Mouse (Mus musculus): Measurements from ENCODE around the gene Gm39566.
"Not testable (repeated sequence)": the region's sequence is repeated elsewhere in the genome, so short reads cannot be mapped to it uniquely, and the experiment has no call there.

The Gm39566 gene

DNA sequence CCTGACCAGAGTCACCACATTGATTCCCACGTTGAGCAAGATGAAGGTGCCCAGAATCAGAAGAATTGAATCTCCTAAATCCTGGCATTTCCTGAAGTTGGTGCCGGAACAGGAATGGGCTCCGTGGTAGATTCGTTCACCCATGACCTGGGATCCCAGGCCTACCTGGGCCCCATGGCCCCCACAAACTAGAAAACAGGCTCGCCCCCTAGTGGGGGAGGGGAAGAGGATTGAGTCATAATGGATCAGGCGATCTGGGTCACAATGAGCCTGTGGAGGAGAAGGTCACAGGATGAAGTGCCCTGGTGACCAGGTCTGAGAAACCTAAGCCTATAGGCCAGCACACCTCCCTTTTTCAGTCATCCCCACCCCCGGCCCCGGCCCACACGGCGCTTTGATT lies at the start of gene Gm39566:
Gene Gm39566 (minus strand): TSS at position 144 of the 400 bp plus-strand sequence.
- DNase-seq, result no peak

GRCm38 (mm10) chr11:69864138-69864860 lies 49.2 kb upstream of the Gm39566 start:
- DNase-seq, result no peak

DNA sequence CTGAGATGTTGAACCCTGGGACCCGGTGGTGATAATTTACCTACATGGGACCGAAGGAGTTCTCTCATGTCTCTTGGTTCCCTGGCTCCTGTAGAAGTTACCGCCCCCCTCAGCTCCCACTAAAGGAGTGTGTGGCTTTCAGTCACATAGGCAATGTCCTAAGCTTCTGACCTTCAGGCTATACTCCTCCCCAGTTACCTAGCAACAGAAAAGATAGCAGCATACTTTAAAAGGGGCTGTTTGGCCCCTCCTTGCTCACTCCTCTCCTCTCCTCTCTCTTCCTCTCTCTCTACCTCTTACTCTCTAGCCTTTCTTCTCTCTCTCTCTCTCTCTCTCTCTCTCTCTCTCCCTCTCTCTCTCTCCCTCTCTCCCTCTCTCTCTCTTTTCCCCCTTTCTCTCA lies 48.6 kb upstream of the Gm39566 start:
- DNase-seq, result not testable (repeated sequence)

DNA sequence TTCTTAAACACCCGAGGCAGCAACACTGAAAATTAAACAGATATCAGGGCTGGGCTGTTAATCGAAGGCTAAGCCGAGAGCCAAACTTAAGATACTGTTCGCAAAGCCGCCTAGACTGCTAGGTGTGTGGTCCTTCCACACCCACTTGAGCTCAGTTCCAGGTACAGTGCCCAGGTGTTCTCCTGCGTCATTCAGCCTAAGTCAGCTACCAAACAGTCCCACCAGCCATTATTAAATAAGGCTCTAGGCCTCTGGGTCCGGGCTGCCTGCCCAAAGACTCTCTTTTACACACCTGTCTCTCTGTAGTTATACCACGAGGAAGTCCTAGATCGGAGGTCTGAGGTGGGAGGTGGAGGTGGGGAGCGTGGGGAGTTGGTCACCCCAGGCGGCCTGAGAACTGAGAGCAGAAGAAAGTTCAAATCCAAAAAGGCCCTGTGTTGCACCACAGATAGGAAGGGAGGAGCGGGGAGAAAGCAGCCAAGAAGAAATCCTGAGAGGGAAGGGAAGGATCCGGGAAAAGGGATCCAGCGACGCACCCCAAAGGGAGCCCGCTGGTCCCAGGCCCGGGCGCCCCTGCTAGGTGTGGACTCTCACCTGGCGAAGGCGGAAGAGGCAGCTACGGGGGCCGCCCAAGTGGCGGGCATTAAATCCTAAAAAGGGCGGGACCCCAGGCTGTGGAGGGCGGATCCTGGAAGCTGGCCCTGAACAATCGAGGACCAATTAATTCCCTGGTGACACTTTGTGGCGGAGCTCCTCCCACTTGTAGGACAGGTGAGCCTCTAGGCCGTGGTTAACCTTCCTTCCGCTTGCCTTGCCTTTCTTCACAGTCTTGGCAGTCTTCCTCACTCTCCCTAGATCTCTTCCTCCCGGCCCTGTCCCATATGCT lies 43.3 kb upstream of the Gm39566 start, which contains the start of gene Tnk1:
Gene Tnk1 (minus strand): TSS at position 618 of the 886 bp plus-strand sequence.
- DNase-seq, result no peak

- DNase-seq, result peak; percentile 56
Observed at GRCm38 (mm10) chr11:69855347-69855746, 40.2 kb upstream of the Gm39566 start.

DNA sequence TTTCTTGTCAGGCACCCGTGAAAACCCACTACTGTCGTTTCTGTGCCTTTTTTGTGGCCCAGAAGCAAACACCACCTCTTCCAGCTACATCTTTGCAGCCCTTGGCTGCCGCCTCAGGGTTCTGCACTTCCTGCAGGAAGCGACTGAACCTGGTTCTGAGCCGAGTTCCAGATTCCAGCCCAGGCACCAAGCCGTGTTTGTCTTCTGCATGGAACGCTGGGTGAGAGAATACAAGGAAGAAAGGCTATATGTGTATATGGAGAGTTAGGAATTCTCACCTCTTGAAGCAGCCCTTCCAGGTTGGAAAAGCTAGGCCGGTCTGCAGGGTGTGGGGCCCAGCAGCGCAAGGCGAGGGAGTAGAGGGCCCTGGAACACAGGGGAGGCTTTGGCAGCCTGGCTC lies 39.6 kb upstream of the Gm39566 start:
- no peak for DNase-seq

DNA sequence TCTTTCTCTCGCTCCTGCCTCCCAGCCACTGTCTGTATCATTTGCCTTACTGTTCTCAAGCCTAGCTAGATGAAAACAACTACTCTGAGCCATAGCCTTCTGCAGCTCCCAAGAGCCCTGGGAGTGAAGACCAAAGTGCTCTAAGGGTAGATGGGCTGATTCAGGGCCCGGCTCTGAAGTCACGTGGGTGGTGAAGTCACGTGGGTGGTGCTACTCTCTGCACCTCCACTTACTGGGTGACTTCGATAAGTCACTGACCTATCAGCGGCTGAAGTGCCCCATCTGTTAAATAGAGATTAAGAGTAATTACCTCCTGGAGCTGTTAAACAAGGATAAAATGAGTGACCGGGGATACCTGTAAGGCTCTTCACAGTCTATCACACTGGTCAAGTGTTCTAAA lies 38.9 kb upstream of the Gm39566 start:
- no peak for DNase-seq

- no peak for DNase-seq
Observed at GRCm38 (mm10) chr11:69850754-69851153, 35.7 kb upstream of the Gm39566 start.

DNA sequence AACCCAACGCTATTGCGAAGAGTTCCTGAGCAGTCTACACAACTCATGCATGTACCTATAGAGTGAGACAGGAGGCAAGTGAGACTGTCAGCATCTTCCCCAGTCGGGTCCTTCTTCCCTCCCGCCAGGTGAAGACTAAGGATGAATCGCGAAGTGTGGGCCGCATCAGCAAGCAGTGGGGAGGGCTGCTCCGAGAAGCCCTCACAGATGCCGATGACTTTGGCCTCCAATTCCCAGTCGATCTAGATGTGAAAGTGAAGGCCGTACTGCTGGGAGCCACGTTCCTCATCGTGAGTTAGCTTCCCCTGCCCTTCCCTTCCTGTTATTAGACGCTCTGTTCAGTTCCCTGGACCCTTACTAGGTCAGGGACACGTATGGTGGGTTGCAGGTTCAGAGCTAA lies 34.8 kb upstream of the Gm39566 start:
- DNase-seq, result peak; percentile 28

GRCm38 (mm10) chr11:69849128-69849527 lies 34.0 kb upstream of the Gm39566 start:
- DNase-seq, result peak; percentile 26

DNA sequence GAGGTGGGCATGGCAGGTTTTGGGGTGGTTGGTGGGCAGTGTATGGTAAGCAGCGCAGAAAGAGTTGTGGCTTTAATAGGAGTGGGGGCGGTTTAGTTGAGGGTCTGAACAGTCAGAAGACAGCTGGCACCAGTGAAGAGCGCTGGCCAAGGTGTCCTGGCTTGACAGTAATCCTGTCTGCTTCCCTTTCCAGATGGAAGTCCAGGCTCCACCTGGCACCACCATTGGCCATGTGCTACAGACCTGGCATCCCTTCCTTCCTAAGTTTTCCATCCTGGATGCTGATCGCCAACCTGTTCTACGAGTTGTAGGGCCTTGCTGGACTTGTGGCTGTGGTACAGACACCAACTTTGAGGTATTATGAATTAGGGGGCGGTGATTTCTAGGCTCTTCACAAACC lies 32.9 kb upstream of the Gm39566 start:
- peak; percentile 86 for DNase-seq

DNA sequence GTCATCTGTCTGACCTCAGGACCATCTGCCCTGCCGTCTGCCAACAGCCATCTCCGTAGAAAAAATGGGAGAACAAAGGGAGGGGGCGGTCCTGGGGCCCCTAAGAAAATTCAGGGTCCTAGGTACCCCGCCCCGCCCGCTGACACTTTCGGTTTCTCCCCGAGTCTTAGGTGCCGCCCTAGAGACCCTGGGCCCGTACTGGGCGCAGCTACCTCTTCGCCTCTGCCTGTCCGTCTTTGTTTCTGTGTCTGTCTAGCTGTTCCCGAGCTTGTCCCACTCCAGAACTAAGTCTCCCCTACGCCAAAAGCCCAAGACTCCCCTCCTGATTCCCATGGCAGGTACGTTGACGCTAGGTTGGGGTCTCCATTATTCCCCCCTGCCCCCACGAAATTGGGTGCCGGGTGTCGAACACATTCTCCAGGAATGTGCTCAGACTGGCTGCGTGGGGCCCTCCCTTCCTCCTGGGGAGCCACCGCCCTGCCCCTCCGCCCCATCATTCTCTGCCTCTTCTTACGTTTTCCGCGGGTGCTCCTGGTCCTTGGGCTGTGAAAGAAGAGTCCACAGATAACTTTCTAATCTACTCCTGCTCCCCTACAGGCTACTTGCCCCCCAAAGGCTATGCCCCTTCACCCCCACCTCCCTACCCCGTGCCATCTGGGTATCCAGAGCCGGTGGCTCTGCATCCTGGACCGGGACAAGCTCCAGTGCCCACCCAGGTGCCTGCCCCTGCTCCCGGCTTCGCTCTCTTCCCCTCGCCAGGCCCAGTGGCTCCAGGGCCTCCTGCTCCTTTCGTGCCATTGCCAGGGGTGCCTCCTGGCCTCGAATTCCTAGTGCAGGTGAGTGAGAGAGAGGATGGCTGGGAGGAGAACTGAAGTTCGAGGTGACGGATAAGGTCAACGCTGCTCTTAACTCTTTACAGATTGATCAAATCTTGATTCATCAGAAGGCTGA lies 31.9 kb upstream of the Gm39566 start:
- peak; percentile 57 for DNase-seq

DNA sequence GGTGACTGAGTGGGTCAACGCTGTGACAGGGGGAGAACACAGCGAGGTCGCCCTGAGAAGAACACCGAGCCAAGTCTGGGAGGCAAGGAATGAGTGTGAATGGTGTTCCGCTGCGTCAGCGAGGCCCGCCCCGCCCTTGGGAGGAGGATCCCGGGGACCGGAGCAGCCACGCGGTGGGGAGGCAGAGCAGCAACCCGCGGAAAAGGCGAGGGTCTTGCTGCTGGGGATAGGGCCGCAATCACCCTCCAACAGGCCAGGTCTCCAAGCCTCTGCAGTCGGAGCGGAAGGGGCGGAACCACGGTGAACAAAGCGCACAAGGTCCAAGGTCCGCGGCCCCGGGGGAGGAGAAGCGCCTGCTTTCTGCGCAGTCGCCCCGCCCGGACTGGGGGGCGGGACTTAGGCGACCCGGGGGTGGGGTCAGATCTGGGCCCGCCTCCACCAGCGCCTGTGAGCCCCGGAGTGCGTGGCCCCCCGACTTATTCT lies 31.1 kb upstream of the Gm39566 start, which contains the start of gene Plscr3:
Gene Plscr3 (plus strand): TSS at position 179 of the 483 bp plus-strand sequence.
- peak; percentile 92 for DNase-seq

DNA sequence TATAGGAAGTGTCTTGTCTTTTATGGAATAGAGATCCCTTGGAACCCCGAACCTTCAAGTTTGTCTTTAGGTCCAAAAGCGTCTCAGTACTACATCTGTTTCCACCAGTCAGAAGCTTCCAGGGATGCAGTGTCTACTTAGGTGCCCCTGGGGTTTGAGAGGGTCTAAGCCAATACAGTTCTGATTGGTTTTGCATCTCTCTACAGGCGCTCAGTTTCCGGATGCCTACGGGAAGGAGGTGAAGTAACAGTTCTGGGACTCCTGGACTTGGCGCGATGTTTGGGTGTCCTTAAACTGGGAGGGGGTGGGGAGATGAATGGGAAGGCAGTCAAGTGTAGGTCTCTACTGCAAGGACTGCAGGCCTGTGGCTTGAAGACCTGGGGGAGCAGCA lies 23.6 kb upstream of the Gm39566 start:
- no peak for DNase-seq

- DNase-seq, result peak; percentile 99
Observed at GRCm38 (mm10) chr11:69837952-69838713, 23.0 kb upstream of the Gm39566 start, which contains the start of gene Tmem256. Tmem256 (plus strand) TSS chr11:69838514.

DNA sequence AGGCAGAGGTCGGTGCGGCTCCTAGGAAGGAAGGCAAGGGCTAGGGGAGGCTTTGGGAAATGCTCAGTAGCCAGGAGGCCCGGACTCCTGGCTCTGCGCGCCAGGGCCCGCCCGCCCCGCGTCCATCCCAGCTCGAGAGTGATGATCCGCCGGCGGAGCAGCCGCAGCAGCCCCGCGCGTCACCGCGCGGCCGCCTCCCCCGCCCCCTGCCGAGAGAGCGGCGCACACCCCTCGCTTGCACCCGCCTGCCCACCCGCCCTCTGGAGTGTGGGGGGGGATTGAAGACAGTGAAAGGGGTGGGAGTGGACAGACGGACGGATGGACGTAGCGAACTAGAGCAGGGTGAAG lies 22.5 kb upstream of the Gm39566 start, which contains the start of gene Nlgn2:
Gene Nlgn2 (minus strand): TSS at position 181 of the 348 bp plus-strand sequence.
- DNase-seq, result no peak

DNA sequence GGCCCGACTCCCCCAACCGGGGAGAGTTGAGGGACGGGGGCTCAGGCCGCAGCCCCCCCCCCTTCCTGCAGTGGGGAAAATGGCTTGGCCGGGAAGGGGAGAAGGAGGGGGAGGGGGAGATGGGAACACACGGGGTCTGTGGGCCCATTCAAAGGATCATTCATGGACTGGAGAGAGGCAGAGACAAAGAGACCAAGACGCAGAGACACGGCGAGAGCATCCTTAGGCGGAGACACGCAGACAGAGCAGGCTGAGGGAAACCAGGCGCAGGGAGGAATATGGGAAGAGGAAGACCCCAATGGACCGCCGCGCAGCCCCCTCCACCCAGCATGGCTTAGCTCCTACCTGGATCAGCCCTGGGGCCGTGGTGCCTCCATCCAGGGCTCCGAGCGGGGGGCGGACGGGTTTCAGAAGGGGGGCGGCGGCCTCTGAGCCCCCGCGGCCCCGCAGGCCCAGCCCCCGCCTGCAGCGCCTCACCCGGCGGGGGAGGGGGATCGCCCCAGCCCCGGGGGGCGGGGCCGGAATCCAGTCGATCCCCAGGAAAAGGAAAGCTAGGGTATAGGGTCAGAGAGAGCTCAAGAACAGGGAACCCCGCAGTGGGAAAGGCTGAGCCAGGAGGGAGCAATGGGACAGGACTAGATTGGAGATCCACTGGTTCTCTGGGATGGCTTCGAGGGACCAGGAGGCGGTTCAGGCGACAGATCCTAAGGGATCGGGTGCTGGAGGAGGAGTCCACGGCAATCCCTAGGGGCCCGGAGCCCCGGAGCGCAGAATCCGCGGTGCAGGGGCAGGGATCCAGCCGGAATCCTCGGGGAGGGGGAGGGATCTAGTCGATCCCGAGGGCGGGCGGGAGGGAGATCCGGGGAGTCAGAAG lies 21.8 kb upstream of the Gm39566 start:
- peak; percentile 77 for DNase-seq

GRCm38 (mm10) chr11:69835966-69836335 lies 20.9 kb upstream of the Gm39566 start:
- no peak for DNase-seq

DNA sequence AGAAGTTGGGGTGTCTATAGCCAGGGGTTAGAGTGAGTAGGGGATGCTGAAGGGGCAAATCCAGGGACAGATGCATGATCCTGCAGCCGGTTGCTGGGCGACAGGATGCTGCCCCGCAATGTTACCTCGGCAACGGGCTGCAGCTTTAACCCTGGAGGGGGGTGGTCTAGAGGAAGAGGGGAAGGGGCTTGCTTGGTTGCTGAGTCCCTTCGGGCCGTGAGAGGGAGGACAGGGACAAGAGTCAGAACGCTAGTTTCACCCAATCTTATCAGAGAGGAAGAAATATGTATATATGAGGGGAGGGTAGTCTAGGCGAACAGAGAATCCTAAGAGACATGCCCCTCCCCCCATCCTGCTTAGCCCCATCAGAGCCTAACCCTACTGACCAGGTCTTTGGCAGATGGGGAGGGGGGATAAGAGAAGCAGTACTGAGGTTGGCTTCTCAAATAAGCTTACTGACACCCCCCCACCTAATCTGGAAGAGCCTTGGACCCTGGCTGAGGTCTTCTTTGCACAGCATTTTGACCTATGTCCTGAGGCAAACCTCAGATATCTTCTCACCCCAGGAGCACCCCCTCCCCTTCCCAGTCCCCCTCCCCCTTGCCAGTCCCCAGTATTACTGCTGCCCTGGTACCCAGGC lies 20.3 kb upstream of the Gm39566 start:
- no peak for DNase-seq

DNA sequence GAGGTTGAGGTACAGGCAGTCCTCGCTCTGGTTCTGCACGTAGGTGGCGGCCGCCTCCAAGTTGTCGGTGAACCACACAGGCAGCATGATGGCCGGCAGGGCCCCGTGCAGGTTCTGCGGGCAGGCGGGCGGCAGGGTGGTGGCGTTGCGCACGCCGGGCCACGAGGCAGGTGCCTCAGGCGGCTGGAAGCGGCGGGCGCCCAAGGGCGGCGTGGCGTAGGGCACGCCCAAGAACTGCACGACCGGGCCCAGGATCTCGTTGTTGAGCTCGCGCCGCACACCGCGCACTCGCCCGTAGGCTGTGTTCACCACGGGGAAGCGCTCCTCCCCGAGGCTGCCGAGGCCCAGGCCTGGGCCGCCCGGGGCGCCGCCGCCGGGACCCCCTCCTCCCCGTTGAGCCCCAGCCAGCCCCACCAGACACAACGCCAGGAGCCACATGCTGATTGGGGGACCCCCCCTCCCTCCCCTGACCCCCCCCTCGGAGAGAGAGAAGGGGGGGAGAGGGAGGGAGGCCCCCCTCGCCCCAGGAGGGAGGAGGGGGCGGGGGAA lies 19.0 kb upstream of the Gm39566 start:
- no peak for DNase-seq
